Mouse (Mus musculus) cerebellum, adult 2 months (tissue): ENCODE measurements at regions not wholly inside any gene's neighbourhood (a gene's known extent, or its start where the extent isn't known, plus 50 kb on each side); places are given as distances from the start of the nearest gene placed in this dataset.

Experiments
- CTCF ChIP-seq: fragments of 200-500 bp; IDR thresholded peaks from 2 replicates; pipeline ENCODE4 v1.5.1; 2011; ENCODE audit warnings: low read depth, mild to moderate bottlenecking, control low read depth, low read length, moderate library complexity, borderline replicate concordance; ENCODE audit not compliant: insufficient read depth
- POLR2A ChIP-seq: fragments of 200-500 bp; IDR thresholded peaks from 2 replicates; pipeline ENCODE4 v1.6.1; 2011; ENCODE audit warnings: low read length, control low read depth, borderline replicate concordance; ENCODE audit not compliant: insufficient read depth

- TF ChIP-seq POLR2A (no peak), CTCF (no peak)
These were observed 112.4 kb upstream of the Nova1 start for GRCm38 (mm10) chr12:46931086-46931485.
